Mouse (Mus musculus): ENCODE measurements around the gene Ddr1. TPM values are rescaled to one million over a fixed set of nuclear protein-coding genes. Genes with fewer than 3 reads are reported as not detected.

Ddr1 gene
- polyA plus RNA-seq, 1 experiment from 2014 or later: 51.9 TPM

DNA sequence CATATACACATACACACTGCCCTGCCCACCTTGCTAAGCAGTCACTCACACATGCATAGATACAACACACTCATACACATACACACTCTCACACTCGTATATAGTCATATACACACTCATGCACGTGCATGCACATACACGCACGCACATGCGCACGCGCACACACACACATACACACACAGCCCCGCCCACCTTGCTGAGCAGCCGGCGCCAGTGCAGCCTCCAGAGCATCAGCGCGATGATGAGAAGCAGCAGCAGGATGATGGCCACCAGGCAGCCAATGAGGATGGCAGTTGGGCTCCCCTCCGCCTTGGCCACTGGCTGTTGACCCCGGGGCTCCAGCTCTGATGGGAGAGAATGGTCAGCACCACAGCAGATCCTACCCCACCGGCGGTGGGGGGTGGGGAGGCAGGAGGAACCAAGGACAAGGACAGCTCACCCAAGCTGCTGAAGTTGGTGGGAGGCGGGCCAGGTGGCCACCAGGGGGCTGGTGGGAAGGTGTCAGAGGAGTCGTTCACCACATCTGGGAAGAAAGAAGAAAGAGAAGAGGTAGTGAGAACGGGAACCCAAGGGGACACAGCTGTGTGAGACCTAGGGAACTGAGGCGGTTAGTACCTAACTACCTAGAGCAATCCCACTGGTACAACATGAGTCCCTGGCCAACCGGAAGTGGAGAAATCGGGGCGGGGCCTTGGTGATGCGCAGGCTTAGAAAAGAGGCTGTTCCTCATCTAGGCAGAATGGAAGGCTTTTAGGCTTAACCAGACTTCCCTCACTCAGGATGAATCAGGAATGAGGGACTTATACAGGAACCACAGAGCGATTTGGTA, 15.9 kb downstream of the Ddr1 start:
- Histone ChIP-seq H3K27me3 (no peaks in the 10 kb centered on the region), H3K27ac (no peak overlapping the region), H3K4me1 (no peaks in the 10 kb centered on the region), H3K9me3 (no peaks in the 10 kb centered on the region), H3K4me2 (no peak overlapping the region), H3K4me3 (no peak overlapping the region), H3K36me3 (peaks cover 85% of the 10 kb centered on the region), H3K9ac (no peak overlapping the region)
- no peak for ATAC-seq (ENCODE audit: borderline replicate concordance, extremely low read depth, low FRiP score, low TSS enrichment)
- 82% methylated on average over 25 of the region's 25 CpGs for WGBS

DNA sequence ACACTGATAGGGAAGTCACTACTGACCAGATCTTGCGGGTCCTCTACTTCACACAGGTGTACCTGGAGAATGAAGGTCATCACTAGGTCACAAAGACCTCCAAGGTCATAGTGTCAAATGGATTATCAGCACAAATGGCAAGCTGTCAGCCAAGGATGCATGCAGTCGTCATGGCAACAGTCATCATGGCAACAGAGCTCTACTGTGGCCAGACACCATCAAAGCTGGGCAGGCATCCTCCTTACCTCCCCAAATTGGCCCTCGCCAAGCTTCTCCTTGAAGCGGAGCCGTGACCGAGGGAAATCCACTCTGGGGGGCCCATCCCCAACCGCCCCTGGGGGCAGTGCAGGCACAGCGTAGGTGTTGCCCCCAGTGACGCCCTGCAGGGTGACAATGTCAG, 19.4 kb downstream of the Ddr1 start:
- H3K36me3 ChIP-seq: peaks cover 76% of the 10 kb centered on the region
- H3K4me3 ChIP-seq: no peak overlapping the region
- ATAC-seq (ENCODE audit: borderline replicate concordance, extremely low read depth, low FRiP score, low TSS enrichment): no peak
- no peak overlapping the region for H3K4me2 ChIP-seq
- H3K4me1 ChIP-seq: no peaks in the 10 kb centered on the region
- H3K27me3 ChIP-seq: no peaks in the 10 kb centered on the region
- 70% methylated on average over 9 of the region's 9 CpGs for WGBS
- H3K9ac ChIP-seq: no peak overlapping the region
- H3K27ac ChIP-seq: no peak overlapping the region
- no peaks in the 10 kb centered on the region for H3K9me3 ChIP-seq

DNA sequence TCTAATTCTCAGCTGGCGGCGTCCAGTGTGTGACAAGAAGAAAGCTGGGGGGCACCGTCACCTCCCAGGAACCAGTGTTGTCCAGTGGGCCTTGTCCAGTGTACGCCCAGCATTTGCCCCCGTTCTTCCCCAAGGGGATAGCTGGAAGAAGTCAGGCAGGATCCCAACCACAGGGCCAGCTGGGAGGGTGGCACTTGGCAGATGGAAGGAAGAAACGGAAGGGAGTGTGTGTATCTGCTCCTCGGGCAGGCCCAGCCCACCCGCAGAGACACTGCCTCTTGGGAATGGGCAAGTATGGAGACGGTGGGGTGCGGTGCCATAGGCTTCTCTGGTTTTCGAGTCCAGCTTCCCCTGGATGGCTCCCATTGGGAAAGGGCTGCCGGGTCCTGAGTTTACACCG, 22.4 kb downstream of the Ddr1 start:
- Histone ChIP-seq H3K9ac (no peak overlapping the region), H3K27me3 (no peaks in the 10 kb centered on the region), H3K27ac (no peak overlapping the region), H3K9me3 (no peaks in the 10 kb centered on the region), H3K4me1 (no peaks in the 10 kb centered on the region), H3K4me3 (no peak overlapping the region), H3K36me3 (peaks cover 47% of the 10 kb centered on the region), H3K4me2 (no peak overlapping the region)
- 80% methylated on average over 13 of the region's 13 CpGs for WGBS
- no peak for ATAC-seq (ENCODE audit: borderline replicate concordance, extremely low read depth, low FRiP score, low TSS enrichment)

DNA sequence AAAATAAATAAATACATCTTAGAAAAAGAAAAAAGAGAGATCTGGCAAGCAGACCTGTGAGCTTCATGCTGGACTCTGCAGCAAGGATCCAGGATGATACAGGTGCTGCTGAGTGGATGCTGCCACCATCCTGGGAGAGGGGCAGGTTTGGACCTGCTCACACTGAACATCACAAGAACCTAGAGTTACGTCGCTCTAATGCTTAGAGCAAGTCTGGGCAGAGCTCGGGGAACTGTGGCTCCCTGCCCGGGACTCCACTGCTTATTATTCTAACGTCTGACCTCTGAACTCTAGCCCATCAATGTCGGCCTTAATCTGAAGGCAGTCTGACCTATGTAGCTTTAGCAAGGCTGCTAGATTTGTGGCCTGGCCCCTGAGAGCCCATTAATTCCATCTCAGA, 23.8 kb downstream of the Ddr1 start:
- Histone ChIP-seq H3K4me2 (no peak overlapping the region), H3K36me3 (peaks cover 33% of the 10 kb centered on the region), H3K27me3 (no peaks in the 10 kb centered on the region), H3K9ac (no peak overlapping the region), H3K27ac (no peak overlapping the region), H3K9me3 (no peaks in the 10 kb centered on the region), H3K4me1 (no peaks in the 10 kb centered on the region), H3K4me3 (no peak overlapping the region)
- ATAC-seq (ENCODE audit: borderline replicate concordance, extremely low read depth, low FRiP score, low TSS enrichment): no peak
- WGBS: 26% methylated on average over 6 of the region's 6 CpGs

- H3K9ac ChIP-seq: peak within 1 kb of the TSS; percentile 89
- ATAC-seq (ENCODE audit: borderline replicate concordance, extremely low read depth, low FRiP score, low TSS enrichment): peak; percentile 96
- no peak within 1 kb of the TSS for H3K27ac ChIP-seq
These were observed 30.9 kb downstream of the Ddr1 start, which contains the start of gene Gtf2h4 for GRCm38 (mm10) chr17:35673416-35674035. Gtf2h4 (minus strand) TSS chr17:35673739.

GRCm38 (mm10) chr17:35672527-35672926, 31.9 kb downstream of the Ddr1 start:
- H3K27me3 ChIP-seq: no peaks in the 10 kb centered on the region
- H3K4me3 ChIP-seq: peak overlapping the region; percentile 76
- peaks cover 14% of the 10 kb centered on the region for H3K4me1 ChIP-seq
- ATAC-seq (ENCODE audit: borderline replicate concordance, extremely low read depth, low FRiP score, low TSS enrichment): no peak
- peak overlapping the region; percentile 70 for H3K4me2 ChIP-seq
- H3K9me3 ChIP-seq: no peaks in the 10 kb centered on the region
- peak overlapping the region; percentile 89; the same call in 1 of the 2 replicates for H3K9ac ChIP-seq
- WGBS: 76% methylated on average over 6 of the region's 6 CpGs
- peaks cover 7% of the 10 kb centered on the region; the same call in 1 of the 2 replicates for H3K36me3 ChIP-seq
- H3K27ac ChIP-seq: no peak overlapping the region

More at GRCm38 (mm10) chr17:35673416-35674035, 30.9 kb downstream of the Ddr1 start, which contains the start of gene Gtf2h4:
- Histone ChIP-seq H3K4me1 (peaks cover 6% of the 10 kb centered on the region), H3K4me2 (peak within 1 kb of the TSS; percentile 70), H3K27me3 (no peaks in the 10 kb centered on the region), H3K9me3 (no peaks in the 10 kb centered on the region), H3K36me3 (peaks cover 7% of the 10 kb centered on the region; the same call in 1 of the 2 replicates), H3K4me3 (peak within 1 kb of the TSS; percentile 76)
- 2% methylated on average over 23 of the region's 23 CpGs for WGBS

- ATAC-seq (ENCODE audit: borderline replicate concordance, extremely low read depth, low FRiP score, low TSS enrichment): no peak
- Histone ChIP-seq H3K9me3 (no peaks in the 10 kb centered on the region), H3K4me3 (no peak overlapping the region), H3K36me3 (peaks cover 7% of the 10 kb centered on the region; the same call in 1 of the 2 replicates), H3K27me3 (no peaks in the 10 kb centered on the region), H3K4me1 (peaks cover 16% of the 10 kb centered on the region), H3K4me2 (no peak overlapping the region), H3K27ac (no peak overlapping the region), H3K9ac (no peak overlapping the region)
- WGBS: 62% methylated on average over 6 of the region's 6 CpGs
These were observed 32.6 kb downstream of the Ddr1 start for GRCm38 (mm10) chr17:35671846-35672245.

DNA sequence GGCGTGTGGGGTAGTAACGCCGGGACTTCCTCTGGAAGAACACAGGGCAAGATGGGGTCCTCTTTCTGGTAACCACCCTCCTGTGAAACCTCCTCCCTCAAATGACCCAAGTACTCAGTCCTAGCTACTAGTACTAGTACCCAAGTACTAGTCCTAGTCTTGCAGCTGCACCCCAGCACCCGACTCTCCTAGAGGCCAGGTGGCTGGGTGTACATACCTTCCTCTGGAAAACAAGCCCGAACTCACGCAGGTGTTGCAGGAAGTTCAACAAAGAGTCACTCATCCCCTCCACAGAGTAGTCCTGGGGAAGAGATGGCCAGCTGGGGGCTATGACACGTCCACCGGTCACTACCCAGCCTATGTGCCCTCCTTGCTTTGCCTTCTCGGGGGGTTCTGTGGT, 34.7 kb downstream of the Ddr1 start:
- H3K9me3 ChIP-seq: no peaks in the 10 kb centered on the region
- H3K36me3 ChIP-seq: peaks cover 7% of the 10 kb centered on the region; the same call in 1 of the 2 replicates
- no peaks in the 10 kb centered on the region for H3K27me3 ChIP-seq
- 90% methylated on average over 9 of the region's 9 CpGs for WGBS
- H3K4me2 ChIP-seq: no peak overlapping the region
- H3K9ac ChIP-seq: no peak overlapping the region
- no peak overlapping the region for H3K4me3 ChIP-seq
- H3K27ac ChIP-seq: no peak overlapping the region
- no peak for ATAC-seq (ENCODE audit: borderline replicate concordance, extremely low read depth, low FRiP score, low TSS enrichment)
- peaks cover 24% of the 10 kb centered on the region for H3K4me1 ChIP-seq

GRCm38 (mm10) chr17:35667334-35668065, 36.9 kb downstream of the Ddr1 start, which contains the start of gene Vars2:
Vars2 (minus strand) TSS chr17:35667592.
- H3K4me3 ChIP-seq: peak within 1 kb of the TSS; percentile 57
- H3K9me3 ChIP-seq: no peaks in the 10 kb centered on the region
- peak within 1 kb of the TSS; percentile 93 for H3K4me2 ChIP-seq
- peak; percentile 76 for ATAC-seq (ENCODE audit: borderline replicate concordance, extremely low read depth, low FRiP score, low TSS enrichment)
- H3K27ac ChIP-seq: peak within 1 kb of the TSS; percentile 87
- peak within 1 kb of the TSS; percentile 74 for H3K9ac ChIP-seq
- H3K27me3 ChIP-seq: no peaks in the 10 kb centered on the region
- under 1% methylated on average over 61 of the region's 61 CpGs for WGBS
- peaks cover 18% of the 10 kb centered on the region for H3K4me1 ChIP-seq
- peaks cover 14% of the 10 kb centered on the region; the same call in 1 of the 2 replicates for H3K36me3 ChIP-seq

GRCm38 (mm10) chr17:35666851-35667256, 37.6 kb downstream of the Ddr1 start:
- H3K4me2 ChIP-seq: peak overlapping the region; percentile 93
- peak overlapping the region; percentile 74 for H3K9ac ChIP-seq
- peaks cover 15% of the 10 kb centered on the region; the same call in 1 of the 2 replicates for H3K36me3 ChIP-seq
- no peaks in the 10 kb centered on the region for H3K27me3 ChIP-seq
- peak overlapping the region; percentile 87 for H3K27ac ChIP-seq
- 2% methylated on average over 13 of the region's 13 CpGs for WGBS
- peaks cover 17% of the 10 kb centered on the region for H3K4me1 ChIP-seq
- H3K9me3 ChIP-seq: no peaks in the 10 kb centered on the region
- peak overlapping the region; percentile 57 for H3K4me3 ChIP-seq
- peak; percentile 41 for ATAC-seq (ENCODE audit: borderline replicate concordance, extremely low read depth, low FRiP score, low TSS enrichment)

GRCm38 (mm10) chr17:35665957-35666515, 38.4 kb downstream of the Ddr1 start:
- peak overlapping the region; percentile 93 for H3K4me2 ChIP-seq
- 65% methylated on average over 17 of the region's 17 CpGs for WGBS
- H3K36me3 ChIP-seq: peaks cover 22% of the 10 kb centered on the region; the same call in 1 of the 2 replicates
- peak overlapping the region; percentile 57; the same call in 1 of the 2 replicates for H3K4me3 ChIP-seq
- H3K4me1 ChIP-seq: peaks cover 17% of the 10 kb centered on the region
- 0 out of 2 replicates have a peak overlapping the region, but pooled peaks have one; percentile 34 for H3K27ac ChIP-seq
- no peaks in the 10 kb centered on the region for H3K27me3 ChIP-seq
- no peak for ATAC-seq (ENCODE audit: borderline replicate concordance, extremely low read depth, low FRiP score, low TSS enrichment)
- no peaks in the 10 kb centered on the region for H3K9me3 ChIP-seq
- no peak overlapping the region for H3K9ac ChIP-seq

All from lung, embryonic 15.5 days (tissue).